Mouse (Mus musculus): ENCODE data around the gene Kcnj11.

The Kcnj11 gene

DNA sequence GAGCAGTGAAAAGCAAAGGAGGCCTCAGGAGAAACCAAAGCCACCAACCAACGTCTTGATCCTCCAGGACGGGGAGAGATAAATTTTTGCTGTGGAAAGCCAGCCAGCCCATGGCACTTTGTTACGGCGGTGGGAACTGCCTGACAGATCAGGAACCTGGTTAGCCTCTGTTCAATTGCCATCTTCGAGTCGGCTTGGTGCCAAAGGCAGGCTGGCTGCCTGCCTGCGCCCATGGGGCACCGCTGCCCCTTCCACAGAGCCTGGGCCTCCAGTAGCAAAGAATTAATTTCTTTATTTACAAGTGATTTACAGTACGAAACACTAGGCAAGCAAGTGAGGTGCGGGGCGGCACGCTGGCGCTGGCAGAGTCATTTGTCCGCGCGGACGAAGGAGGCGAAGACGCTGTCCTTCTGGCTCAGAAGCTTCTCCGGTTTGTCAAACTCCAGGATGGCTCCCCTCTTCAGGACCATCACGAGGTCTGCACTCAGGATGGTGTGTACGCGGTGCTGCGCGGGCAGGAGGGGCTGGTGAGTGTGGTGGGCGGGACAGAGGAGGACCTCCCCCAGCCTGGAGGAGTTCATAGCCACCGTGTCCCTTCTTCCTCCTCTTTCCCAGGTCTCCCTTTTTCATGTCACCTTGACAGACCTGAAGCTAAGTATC lies 3.8 kb upstream of the Kcnj11 start:
- DNase-seq (ENCODE audit: low spot score in 2 of 2), result peak; percentile 53 to 88

GRCm38 (mm10) chr7:46103771-46104170 lies 3.2 kb upstream of the Kcnj11 start:
- no peak for DNase-seq (ENCODE audit: low spot score in 2 of 2)

DNA sequence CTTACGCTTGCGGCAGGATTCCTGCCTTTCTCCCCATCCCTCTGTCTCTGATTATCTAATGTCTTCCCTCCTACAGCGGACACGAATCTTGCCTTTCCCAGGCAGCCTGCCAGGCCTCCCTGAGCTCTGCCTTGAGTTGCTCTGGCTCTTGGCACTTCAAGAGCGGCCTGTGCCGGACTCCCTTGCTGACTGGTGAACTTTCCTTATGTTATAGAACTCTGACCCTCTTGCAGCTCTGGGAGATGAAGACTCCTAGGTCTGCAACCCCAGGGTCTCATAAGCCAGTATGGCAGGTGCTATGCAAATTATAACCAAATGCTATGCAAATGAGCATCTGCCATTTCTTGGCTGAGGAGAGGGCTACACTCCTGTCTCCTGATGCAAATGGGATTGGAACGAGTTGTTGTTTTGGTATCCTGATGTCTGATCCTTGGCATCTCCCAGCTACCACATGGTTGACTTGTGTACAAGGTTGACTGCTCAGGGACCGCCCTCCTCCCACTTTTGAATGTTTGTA lies 2.6 kb upstream of the Kcnj11 start:
- DNase-seq (ENCODE audit: low spot score in 2 of 2), result peak in 1 of 2 experiments; percentile 66

GRCm38 (mm10) chr7:46099682-46100081 lies 882 bp downstream of the Kcnj11 start:
- no peak for DNase-seq (ENCODE audit: low spot score in 2 of 2)

DNA sequence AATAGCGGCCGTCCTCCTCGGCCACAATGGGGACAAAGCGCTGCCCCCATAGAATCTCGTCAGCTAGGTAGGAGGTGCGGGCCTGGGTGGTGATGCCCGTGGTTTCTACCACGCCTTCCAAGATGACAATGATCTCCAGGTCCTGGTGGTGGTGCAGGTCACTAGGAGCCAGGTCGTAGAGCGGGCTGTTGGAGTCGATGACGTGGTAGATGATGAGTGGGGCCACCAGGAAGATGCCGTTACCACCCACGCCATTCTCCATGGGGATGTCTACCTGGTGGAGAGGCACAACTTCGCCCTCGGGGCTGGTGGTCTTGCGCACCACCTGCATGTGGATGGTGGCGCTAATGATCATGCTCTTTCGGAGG lies 1.7 kb downstream of the Kcnj11 start:
- no peak for DNase-seq (ENCODE audit: low spot score in 2 of 2)

DNA sequence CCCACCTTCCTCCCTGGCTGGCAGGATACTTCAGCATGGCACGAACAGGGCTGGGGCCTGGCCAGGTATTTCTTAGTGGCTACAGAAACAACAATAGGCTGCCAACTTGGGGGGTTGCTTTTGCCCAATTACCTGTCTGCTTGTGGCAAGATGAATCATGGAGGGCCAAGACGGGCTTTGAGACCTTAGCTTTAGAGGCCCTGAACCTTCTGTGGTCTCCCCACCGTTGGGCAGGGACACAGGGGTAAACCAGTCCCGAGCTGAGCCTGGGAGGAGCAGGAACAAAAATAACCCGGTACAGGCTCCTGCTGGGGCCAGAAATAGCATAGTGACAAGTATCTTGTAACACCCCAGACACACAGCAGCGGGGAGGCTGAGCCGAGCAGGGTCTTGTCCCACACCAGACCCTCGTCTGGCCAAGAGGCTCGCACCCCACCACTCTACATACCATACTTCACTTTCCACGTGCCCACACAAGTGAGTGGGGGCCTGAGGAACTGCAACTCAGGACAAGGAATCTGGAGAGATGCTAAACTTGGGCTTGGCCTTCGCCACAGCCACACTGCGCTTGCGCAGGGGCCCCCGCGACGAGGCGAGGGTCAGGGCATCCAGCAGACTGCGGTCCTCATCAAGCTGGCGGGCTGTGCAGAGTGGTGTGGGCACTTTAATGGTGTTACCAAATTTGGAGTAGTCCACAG lies 2.2 kb downstream of the Kcnj11 start:
- no peak for DNase-seq (ENCODE audit: low spot score in 2 of 2)

DNA sequence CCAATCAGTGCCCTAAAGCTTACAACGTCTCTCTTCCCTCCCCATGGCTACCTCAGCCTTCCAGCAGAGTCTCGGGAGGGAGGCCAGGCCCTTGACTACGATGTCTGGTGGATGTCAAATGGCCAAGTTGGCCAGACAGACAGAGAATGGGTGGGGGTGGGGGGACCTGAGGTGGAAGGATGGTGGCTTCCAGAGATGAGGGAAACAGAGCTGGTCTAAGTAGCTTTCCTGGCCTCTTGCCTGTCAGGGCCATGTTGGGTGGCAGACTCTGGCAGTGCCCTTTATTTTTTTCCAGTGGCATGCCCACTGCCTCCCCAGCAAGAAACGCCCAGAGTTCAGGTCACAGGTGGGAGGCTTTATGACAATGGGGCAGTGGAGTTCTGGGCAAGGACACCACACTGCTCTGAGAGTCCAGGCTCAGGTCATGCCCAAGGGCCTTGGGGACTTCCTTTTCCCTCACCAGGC lies 3.2 kb downstream of the Kcnj11 start:
- DNase-seq (ENCODE audit: low spot score in 2 of 2), result no peak

DNA sequence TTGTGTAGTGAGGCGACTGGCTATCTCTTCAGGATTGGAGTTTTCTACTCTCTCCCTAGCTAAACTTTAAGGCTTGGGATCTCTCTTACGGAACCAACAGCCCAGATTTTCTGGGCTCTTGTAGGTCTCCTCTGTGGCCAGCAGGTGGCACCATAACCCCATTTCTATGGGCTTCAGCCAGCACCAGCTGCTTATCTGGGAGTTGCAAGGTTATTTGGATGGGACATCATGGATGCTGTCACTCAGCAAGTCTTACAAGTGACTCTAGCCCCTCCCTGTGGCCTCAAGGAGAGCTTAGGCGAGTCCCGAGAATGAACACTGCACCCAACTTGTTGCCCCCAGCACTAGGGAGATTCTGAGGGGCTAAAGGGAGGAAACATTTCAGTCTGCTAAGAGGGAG lies 4.4 kb downstream of the Kcnj11 start:
- peak; percentile 43 to 73 for DNase-seq (ENCODE audit: low spot score in 2 of 2)

DNA sequence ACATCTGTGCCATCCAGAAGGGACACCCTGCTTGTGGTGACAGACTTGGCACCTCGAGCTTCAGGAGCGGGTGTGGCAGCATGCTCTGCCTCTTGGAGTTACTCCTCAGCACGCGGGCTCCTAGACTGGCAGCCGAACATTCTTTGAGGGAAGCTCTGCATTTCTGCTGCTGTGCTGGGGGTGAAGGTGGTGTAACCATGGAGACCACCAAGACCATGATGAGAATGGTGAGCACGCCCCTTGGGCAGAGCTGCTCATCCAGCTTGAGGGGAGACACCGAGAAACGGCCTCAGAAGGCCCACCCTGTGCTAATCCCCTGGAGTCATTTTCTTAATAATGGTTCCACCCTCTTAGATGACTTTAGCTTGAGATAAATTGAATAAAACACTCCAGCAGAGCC lies 7.8 kb downstream of the Kcnj11 start:
- DNase-seq (ENCODE audit: low spot score in 2 of 2), result no peak

DNA sequence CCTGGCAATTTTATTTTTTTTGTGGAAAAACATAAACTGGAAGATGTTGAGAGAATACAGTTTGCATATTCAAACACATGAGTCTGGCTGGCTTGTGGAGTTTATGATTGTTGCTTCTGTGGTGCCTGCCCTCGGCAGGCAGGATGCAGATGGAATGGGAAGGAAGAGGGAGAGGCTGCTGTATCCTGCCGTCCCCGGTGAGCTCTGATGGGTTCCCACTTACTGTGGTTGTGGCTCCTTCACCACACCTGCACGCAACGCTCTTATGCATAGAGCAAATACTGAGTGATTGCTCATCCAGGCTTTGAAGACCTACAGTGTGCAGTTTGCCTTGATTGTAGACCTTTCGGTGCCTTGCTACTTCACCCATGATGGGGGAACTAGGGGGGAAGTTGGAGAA lies 12.3 kb downstream of the Kcnj11 start:
- no peak for DNase-seq (ENCODE audit: low spot score in 2 of 2)

- no peak for DNase-seq (ENCODE audit: low spot score in 2 of 2)
These were observed 14.2 kb downstream of the Kcnj11 start for GRCm38 (mm10) chr7:46086378-46086777.

DNA sequence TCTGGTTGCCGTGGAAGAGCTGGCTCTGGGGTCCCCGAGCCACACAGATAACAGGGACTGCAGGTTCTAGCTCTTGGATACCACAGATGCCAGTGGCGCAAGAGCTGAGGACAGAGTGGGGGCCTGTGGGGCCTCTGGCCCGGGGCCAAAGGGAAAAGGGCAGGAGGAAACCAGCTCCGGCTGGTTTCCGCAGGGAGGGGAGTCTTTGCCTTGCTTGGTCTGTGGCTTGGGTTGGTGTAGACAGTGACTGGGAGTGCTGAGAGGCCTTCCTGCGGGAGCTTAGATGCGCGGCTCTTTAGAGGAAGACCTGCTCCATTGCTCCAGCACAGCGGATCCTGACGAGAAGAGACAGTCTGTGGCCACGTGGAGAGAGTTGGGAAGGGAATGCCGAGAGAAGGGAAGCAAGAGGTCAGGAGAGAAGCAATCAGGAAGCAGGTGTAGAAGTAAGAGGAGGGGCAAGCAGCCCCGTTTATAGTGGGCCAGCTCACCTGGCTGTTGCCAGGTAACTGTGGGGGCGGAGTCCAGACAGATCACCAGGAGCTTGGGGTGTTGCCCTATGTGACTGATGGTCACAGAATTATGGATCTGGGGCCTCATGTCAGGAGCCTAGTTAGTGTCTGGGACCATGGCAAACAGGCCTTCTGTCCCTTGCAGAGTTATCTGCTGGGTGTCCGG lies 15.6 kb downstream of the Kcnj11 start:
- DNase-seq (ENCODE audit: low spot score in 2 of 2), result no peak

DNA sequence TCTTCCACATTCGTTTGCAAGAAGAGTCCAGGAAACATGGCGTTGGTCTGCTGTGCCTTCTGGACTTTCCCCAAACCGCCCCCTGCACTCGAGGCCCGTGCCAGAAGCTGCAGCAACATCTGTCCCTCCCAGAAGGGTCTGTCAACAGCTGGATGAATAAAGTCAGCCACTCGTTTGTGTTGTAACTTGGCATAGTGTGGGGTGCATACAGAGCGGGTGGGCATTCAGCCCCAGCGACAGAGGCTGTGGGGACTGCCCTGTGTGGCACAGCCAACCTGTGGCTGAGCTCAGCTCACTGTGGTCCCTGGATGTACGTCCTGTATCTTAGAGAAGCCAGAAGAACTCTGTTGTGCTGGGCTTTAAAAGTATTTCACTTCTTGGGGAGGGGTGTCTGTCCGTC lies 16.5 kb downstream of the Kcnj11 start:
- no peak for DNase-seq (ENCODE audit: low spot score in 2 of 2)

GRCm38 (mm10) chr7:46077675-46078074 lies 22.9 kb downstream of the Kcnj11 start:
- no peak for DNase-seq (ENCODE audit: low spot score in 2 of 2)

DNA sequence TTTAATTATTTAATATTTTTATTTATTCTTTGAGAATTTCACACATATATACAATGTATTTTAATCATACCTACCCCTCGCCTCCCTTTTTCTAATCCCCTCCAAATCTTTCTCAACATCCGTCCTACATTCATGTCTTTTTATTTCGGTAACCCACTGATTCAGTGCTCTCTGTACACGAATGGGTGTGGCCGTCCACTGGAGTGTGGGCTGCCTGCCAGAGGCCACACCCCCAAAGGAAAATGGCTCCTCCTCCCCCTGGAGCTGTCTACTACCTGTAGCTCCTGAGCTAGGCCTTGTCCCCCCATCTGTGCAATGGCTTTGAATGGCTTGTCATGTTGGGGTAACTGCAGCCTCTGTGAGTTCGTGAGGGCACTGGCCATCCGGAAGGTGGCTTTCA lies 23.7 kb downstream of the Kcnj11 start:
- DNase-seq (ENCODE audit: low spot score in 2 of 2), result no peak

GRCm38 (mm10) chr7:46068831-46069230 lies 31.7 kb downstream of the Kcnj11 start:
- DNase-seq (ENCODE audit: low spot score in 2 of 2), result no peak

GRCm38 (mm10) chr7:46063296-46063695 lies 37.3 kb downstream of the Kcnj11 start:
- DNase-seq (ENCODE audit: low spot score in 2 of 2), result no peak

DNA sequence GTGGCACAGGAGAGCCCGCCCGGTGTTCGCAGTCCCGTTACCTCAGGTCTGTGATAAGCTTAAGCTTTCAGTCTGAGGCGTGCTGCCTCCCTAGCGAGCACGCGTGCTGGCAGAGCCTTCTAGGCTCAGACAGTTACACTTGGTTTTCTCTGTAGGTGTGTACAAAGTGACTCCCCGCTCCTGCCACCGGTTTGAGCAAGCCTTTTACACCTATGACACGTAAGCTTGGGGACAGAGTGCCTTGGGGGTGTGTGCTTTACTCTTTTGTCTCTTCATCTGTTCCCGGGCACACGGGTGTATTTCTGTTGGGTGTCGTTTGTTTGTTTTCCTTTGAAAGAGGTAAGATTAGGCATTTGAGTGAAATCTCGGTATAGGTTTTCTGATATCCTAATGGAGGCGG lies 39.0 kb downstream of the Kcnj11 start:
- DNase-seq (ENCODE audit: low spot score in 2 of 2), result no peak

DNA sequence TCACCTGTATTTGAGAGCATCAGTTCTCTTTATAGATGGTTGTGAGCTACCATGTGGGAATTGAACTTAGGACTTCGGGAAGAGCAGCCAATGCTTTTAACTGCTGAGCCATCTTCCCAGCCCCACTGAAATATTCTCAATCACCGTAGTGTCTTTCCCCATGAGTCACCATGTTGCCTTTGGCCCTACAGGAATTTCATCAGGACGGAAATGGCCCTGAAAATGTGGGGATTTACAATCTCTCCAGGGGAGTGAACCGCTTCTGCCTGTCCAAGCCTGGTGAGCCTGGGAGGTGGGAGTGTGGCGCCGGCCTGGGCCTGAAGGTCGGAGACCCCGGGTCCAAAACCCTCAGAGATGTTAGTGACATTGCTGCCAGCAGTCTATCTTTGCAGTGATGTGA lies 39.9 kb downstream of the Kcnj11 start:
- DNase-seq (ENCODE audit: low spot score in 2 of 2), result no peak

DNA sequence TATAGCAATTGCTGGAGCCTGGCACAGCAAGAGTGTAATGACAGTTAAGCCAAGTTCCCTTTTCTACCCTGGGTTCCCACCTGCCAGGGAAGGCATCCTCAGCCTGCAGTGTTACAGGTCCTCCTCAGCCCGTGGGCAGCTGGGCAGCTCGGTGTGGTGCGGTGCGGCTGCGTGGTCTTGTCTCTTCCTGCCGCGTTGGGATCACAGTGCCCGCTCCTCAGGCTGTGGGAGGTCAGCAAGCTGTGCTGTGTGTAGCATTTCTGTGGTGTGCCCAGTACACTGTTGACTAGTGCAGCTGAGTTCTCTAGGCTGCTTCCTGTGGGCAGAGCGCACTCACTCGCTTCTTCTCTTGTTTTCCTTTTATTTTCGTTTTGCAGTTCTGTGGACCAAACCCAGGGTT lies 41.7 kb downstream of the Kcnj11 start:
- DNase-seq (ENCODE audit: low spot score in 2 of 2), result no peak

- peak in 1 of 2 experiments; percentile 25 for DNase-seq (ENCODE audit: low spot score in 2 of 2)
These were observed 47.0 kb downstream of the Kcnj11 start for GRCm38 (mm10) chr7:46053566-46053965.

DNA sequence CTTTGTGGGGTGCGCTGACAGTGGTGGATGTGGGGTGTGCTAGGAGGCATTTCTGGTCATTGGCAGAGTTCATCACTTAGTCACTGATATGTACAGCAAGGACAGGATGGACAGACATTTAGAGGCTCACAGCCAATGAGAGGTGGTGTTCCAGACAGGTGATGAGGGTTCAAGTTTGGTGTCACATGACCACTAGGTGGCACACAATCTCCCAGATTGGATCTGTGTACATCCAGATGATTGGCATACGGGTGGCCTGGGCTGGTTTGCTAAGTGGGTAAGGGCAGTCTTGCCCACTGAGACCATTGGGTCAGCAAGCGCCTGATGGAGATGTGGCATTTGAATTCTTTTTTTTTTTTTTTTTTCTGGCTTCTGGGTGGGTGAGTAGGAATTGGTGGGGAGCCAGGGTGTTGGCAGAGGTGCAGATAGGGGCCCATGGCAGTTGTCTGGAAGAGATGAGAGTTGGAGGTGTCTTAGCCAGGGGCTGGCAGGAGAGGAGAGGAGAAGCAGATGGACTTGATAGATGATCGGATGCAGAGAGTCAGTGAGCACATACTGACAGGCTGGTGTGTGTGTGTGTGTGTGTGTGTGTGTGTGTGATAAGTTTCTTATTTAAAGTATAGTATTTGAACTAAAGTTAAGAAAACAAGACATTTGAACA lies 48.3 kb downstream of the Kcnj11 start:
- DNase-seq (ENCODE audit: low spot score in 2 of 2), result peak in 1 of 2 experiments; percentile 63

Data from cerebellum, postnatal 4 days (tissue).